Mouse (Mus musculus) liver, embryonic 14.5 days (tissue): ENCODE data around the gene Ptpdc1.

Source experiments
- CTCF ChIP-seq: IDR thresholded peaks from 2 replicates; pipeline ENCODE4 v1.5.1; 2016; ENCODE audit warnings: antibody characterized with exemption, low read depth, control low read depth
- EP300 ChIP-seq: IDR thresholded peaks from 2 replicates; pipeline ENCODE4 v1.6.1; 2016; ENCODE audit warnings: antibody characterized with exemption, low read depth

DNA sequence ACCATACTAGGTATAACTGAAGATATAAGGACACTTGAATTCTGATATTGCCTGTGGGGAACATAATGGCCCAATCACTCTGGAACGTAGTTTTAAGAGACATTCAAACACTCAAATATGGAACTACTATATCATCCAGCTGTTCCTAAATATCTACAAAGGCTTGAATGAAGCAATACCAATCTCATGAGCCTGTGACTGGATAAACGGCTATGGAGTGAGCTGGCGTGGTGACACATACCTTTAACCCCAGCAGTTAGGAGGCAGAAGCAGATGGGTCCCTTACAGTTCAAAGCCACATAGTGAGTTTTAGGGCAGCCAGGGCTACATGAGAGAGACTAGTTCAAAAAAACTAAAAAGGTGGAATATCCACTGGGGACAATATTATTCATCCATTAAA is 57.8 kb downstream of the Ptpdc1 start:
- TF ChIP-seq CTCF (no peak), EP300 (no peak)
